Mouse (Mus musculus) c-Kit-positive CD71-negative TER-119-negative erythroid progenitor cells, embryonic 14.5 days (primary cell): ENCODE data around the gene Cercam.

ENCODE experiments used
- DNase-seq: peaks from one replicate; pipeline ENCODE4 v3.0.0-alpha.2; 2013; ENCODE audit warnings: low read depth

Cercam gene

GRCm38 (mm10) chr2:29868949-29869645 is at the start of gene Cercam:
TSS of gene Cercam (plus strand) at chr2:29869164.
- DNase-seq: peak; percentile 93

- no peak for DNase-seq
These were observed 49.6 kb upstream of the Cercam start for GRCm38 (mm10) chr2:29819363-29819762.

GRCm38 (mm10) chr2:29820025-29820817 is 48.7 kb upstream of the Cercam start, which contains the start of gene Urm1:
TSS of gene Urm1 (plus strand) at chr2:29820075.
- DNase-seq: peak; percentile 58

- DNase-seq: no peak
These were observed 42.5 kb upstream of the Cercam start for GRCm38 (mm10) chr2:29826318-29826925.

GRCm38 (mm10) chr2:29826926-29827708 is 41.8 kb upstream of the Cercam start:
- DNase-seq: peak; percentile 95

GRCm38 (mm10) chr2:29827709-29828024 is 41.3 kb upstream of the Cercam start:
- DNase-seq: no peak

- DNase-seq: no peak
These were observed 37.9 kb upstream of the Cercam start for GRCm38 (mm10) chr2:29831106-29831505.

GRCm38 (mm10) chr2:29833796-29834195 is 35.2 kb upstream of the Cercam start:
- no peak for DNase-seq

GRCm38 (mm10) chr2:29835391-29835899 is 33.5 kb upstream of the Cercam start:
- DNase-seq: no peak

- DNase-seq: no peak
These were observed 29.5 kb upstream of the Cercam start for GRCm38 (mm10) chr2:29839460-29839859.

- DNase-seq: no peak
These were observed 25.5 kb upstream of the Cercam start for GRCm38 (mm10) chr2:29843231-29844105.

- no peak for DNase-seq
These were observed 24.8 kb upstream of the Cercam start for GRCm38 (mm10) chr2:29844115-29844514.

- no peak for DNase-seq
These were observed 24.3 kb upstream of the Cercam start for GRCm38 (mm10) chr2:29844661-29845060.

- DNase-seq: no peak
These were observed 23.3 kb upstream of the Cercam start for GRCm38 (mm10) chr2:29845636-29846035.

GRCm38 (mm10) chr2:29846061-29846853 is 22.7 kb upstream of the Cercam start:
- no peak for DNase-seq

GRCm38 (mm10) chr2:29846911-29847310 is 22.1 kb upstream of the Cercam start:
- DNase-seq: no peak

- DNase-seq: no peak
These were observed 19.9 kb upstream of the Cercam start for GRCm38 (mm10) chr2:29849041-29849440.

GRCm38 (mm10) chr2:29849841-29850480 is 19.0 kb upstream of the Cercam start:
- no peak for DNase-seq

- no peak for DNase-seq
These were observed 15.9 kb upstream of the Cercam start for GRCm38 (mm10) chr2:29852957-29853485.
